Mouse (Mus musculus) B cell, adult 2 months (primary cell): ENCODE results near the gene Coq10b.

Experiments used
- DNase-seq, 2 experiments: peaks; one replicate each; pipeline ENCODE4 v3.0.0; 2022

The Coq10b gene

DNA sequence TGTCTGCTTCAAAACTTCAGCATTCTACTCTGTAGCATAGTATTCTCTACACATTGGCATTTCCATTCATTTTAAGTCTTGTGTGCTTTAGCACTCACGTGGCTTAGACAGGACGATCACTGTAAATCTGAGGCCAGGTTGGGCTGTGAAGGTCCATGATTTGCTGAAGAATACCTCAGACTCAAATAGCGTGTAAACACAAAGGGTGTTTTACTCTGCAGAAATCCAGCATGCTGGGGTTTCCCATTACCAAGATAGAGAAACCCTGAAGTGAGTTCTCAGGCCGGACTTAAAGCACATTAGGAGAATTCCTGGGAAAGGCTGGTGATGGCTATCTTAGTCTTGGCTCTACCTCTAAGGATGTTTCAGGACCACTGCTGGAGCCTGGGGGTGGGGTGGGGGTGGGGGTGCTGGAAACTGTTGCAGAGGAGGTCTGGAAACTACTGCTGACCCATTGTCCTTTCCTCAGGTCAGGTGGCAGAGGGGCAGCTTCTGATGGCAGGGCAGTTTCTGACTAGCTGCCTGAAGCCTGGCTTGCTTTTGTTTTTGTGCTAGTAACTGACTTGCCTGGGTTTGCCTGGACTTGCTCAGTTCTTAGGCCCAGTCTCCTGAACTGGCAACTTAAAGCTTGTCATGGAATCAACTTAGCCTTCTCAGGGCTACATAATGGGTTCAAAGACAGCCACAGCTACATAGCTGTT is 56.6 kb downstream of the Coq10b start:
- DNase-seq = no peak
